Mouse (Mus musculus): ENCODE measurements around the gene Ube2g1.

- TF ChIP-seq EP300 (IDR thresholded peaks at IDR 0.05) (no peak), CTCF (IDR thresholded peaks at IDR 0.05) (no peak)
Observed at GRCm38 (mm10) chr11:72695025-72695424, 87.9 kb downstream of the Ube2g1 start.
